Mouse (Mus musculus): Measurements from ENCODE around the gene Irf9. TPM values are rescaled to one million over a fixed set of nuclear protein-coding genes. Genes with fewer than 3 reads are reported as not detected.
A peak's percentile ranks its signal among the peaks of the same experiment; 100 is the strongest.

Gene Irf9
- polyA plus RNA-seq (2012), result 18.0 and 38.7 TPM in 2 replicates

DNA sequence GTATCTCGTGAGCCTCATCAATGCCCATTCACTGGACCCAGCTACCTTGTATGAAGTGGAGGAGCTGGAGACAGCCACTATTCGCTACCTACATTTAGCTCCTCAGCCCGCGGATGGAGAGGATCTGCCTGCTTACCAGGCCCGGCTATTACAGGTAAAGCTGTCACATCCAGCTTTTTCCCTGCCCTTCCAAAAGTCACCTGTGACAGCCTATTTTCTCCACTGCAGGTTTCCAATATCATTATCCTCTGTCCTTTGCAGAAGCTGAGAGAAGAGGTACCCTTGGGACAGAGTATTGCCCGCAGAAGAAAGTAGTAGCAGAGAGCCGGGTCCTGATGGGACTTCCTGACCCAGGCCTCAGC, at the start of gene Irf9:
Irf9 (plus strand) TSS at position 301 of the 362 bp plus-strand sequence.
- no peak for TF ChIP-seq GATA1 (IDR thresholded peaks at IDR 0.05; ENCODE audit: low read length)

- no peak for TF ChIP-seq GATA1 (IDR thresholded peaks at IDR 0.05; ENCODE audit: low read length)
These were observed 48.7 kb upstream of the Irf9 start for GRCm38 (mm10) chr14:55554635-55555034.

- no peak for TF ChIP-seq GATA1 (IDR thresholded peaks at IDR 0.05; ENCODE audit: low read length)
These were observed 47.6 kb upstream of the Irf9 start for GRCm38 (mm10) chr14:55555788-55556187.

GRCm38 (mm10) chr14:55557003-55557402, 46.4 kb upstream of the Irf9 start:
- TF ChIP-seq GATA1 (IDR thresholded peaks at IDR 0.05; ENCODE audit: low read length), result no peak

- no peak for TF ChIP-seq GATA1 (IDR thresholded peaks at IDR 0.05; ENCODE audit: low read length)
These were observed 45.8 kb upstream of the Irf9 start for GRCm38 (mm10) chr14:55557587-55557986.

- TF ChIP-seq GATA1 (IDR thresholded peaks at IDR 0.05; ENCODE audit: low read length), result peak; percentile 76
These were observed 44.5 kb upstream of the Irf9 start for GRCm38 (mm10) chr14:55558740-55559448.

GRCm38 (mm10) chr14:55559799-55560201, 43.6 kb upstream of the Irf9 start, which contains the start of gene Dcaf11:
Gene Dcaf11, plus strand, starts transcription at chr14:55560006.
- no peak for TF ChIP-seq GATA1 (IDR thresholded peaks at IDR 0.05; ENCODE audit: low read length)

DNA sequence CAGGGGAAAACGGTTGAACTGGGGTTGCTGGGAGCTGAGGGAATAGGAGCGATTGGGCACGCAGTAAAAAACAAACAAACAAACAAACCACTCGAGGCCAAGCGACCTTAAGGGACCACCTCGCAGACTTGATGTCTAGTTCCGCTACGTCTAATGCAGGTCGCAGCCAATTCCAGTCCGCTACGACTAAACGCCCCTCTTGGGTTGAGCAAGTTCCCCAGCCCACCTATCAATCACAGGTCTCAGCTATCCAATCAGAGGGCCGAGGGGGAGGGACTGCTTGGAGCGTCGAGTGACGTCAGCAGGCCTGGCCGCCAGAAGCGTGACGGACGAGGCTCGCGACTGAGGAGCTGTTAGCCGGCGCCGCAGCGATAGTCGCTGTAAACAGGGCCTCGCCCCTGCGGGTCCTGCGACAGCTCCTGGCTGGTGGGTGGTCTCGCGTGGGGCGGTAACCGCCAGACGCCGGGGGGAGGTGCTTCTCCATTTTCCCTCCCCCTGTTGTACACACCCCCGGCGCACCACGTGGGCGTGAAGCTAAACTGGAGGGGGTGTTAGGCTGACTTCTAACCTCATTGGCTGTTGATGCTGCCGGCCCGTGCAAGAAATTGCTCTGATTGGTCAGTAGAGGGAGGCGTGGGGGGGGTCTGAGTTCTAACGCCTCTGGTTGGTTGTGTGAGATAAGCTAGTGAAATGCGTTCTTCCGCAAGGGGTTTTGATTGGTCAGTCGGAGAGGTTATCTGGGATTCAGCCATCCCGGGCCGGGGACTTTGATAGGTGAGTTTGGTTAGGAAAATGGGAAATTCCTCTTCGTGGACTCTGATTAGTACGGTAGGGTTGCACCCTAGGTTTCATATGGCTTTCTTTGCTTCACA, 42.9 kb upstream of the Irf9 start, which contains the start of gene A730061H03Rik:
A730061H03Rik (minus strand) TSS at position 205 of the 872 bp plus-strand sequence.
- TF ChIP-seq GATA1 (IDR thresholded peaks at IDR 0.05; ENCODE audit: low read length), result no peak

- no peak for TF ChIP-seq GATA1 (IDR thresholded peaks at IDR 0.05; ENCODE audit: low read length)
These were observed 41.5 kb upstream of the Irf9 start for GRCm38 (mm10) chr14:55561860-55562259.

DNA sequence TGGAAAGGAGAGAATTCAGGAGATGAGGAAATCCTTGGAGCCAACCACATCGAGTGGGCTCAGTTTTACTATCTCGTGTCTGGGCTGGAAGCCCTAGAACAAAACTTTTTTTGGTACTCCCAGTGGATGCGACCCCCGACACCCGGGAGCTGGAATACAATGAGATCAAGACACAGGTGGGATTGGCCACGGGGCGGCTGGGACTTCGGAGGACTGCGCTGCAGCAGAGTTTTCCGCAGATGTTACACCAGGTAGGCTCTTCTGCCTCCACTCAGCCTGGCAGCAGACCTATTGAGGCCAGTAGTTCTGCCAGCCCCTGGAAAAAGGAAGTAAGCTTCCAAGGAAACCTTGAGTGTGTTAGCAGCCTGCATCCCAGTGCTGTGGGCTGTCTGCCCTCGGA, 40.1 kb upstream of the Irf9 start:
- no peak for TF ChIP-seq GATA1 (IDR thresholded peaks at IDR 0.05; ENCODE audit: low read length)

GRCm38 (mm10) chr14:55565748-55566147, 37.6 kb upstream of the Irf9 start:
- TF ChIP-seq GATA1 (IDR thresholded peaks at IDR 0.05; ENCODE audit: low read length), result no peak

GRCm38 (mm10) chr14:55567496-55567895, 35.9 kb upstream of the Irf9 start:
- TF ChIP-seq GATA1 (IDR thresholded peaks at IDR 0.05; ENCODE audit: low read length), result no peak

GRCm38 (mm10) chr14:55570588-55570987, 32.8 kb upstream of the Irf9 start:
- TF ChIP-seq GATA1 (IDR thresholded peaks at IDR 0.05; ENCODE audit: low read length), result no peak

DNA sequence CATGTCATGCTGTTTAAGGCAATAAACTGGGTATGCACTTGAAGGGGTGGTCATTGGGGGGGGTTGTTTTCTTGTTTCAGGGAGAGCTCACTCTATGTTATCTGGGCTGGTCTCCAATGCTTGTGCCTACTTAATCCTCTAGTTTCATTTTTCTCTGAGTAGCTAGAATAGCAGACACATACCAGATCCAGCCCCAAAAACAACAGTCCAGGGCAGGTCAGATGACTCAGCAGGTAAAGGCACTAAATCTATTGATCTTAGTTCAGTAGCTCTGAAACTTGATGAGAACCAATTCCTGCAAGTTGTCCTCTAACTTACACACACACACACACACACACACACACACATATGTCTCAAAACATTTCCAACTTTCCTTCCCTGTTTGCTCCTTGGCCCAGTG, 31.6 kb upstream of the Irf9 start:
- TF ChIP-seq GATA1 (IDR thresholded peaks at IDR 0.05; ENCODE audit: low read length), result no peak

DNA sequence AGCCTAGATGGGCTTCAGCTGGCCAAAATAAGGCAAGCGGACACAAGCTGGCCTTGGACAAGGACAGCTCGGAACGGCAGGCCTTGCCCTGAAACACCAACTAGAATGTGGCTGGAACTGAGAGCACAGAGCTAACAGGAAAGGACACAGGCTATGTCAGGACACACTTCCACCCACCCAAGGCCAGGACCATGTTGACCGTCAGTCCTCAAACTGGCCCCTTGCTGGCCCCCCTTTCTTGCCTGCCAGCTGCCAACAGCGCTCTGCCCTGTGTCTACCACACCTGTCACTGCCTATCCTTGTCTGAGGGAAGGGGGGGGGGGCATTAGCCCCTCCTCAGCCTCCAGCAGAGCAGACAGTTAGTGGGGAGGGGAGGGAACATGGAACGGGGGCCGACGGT, 28.1 kb upstream of the Irf9 start, which contains the start of gene Fitm1:
Fitm1 (plus strand) TSS at position 316 of the 400 bp plus-strand sequence.
- TF ChIP-seq GATA1 (IDR thresholded peaks at IDR 0.05; ENCODE audit: low read length), result no peak

DNA sequence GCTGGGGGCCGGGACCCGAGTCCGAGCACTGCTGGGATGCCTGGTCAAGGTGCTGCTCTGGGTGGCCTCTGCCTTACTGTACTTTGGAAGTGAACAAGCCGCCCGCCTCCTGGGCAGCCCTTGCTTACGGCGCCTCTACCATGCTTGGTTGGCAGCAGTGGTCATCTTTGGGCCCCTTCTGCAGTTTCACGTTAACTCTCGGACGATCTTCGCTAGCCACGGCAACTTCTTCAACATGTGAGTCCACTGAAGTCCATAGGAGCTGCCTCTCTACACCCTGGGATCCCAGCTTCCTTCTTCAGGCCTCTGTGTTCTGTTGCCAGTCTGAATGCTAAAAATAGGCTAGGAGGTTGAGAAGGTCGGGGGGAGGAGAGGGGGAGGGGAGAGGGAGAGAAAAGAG, 27.7 kb upstream of the Irf9 start:
- TF ChIP-seq GATA1 (IDR thresholded peaks at IDR 0.05; ENCODE audit: low read length), result no peak
